Mouse (Mus musculus): ENCODE results near the gene Pgm2l1.

GRCm38 (mm10) chr7:100274507-100274906 is 47.3 kb downstream of the Pgm2l1 start:
- no peak for TF ChIP-seq GATA1 (IDR thresholded peaks at IDR 0.05; ENCODE audit: low read length)
- TF ChIP-seq TAL1 (IDR thresholded peaks at IDR 0.05; ENCODE audit: low read length) = no peak

Measured in erythroblast, embryonic 14.5 days (primary cell).